Mouse (Mus musculus) liver, postnatal 0 days (tissue): ENCODE measurements around the gene Tlcd1. TPM values are rescaled to one million over a fixed set of nuclear protein-coding genes. Genes with fewer than 3 reads are reported as not detected.

Experiments used
- ATAC-seq: fragments of 200-750 bp; cut with Nextera tagmentation; 2 replicates; pipeline ENCODE4 v1.8.0; 2017; ENCODE audit warnings: mild to moderate bottlenecking, moderate library complexity
- DNase-seq: peaks from one replicate; pipeline ENCODE4 v3.0.0-alpha.2; 2016
- H3K27ac ChIP-seq: fragments of 300-500 bp; sonication (generic); 2 replicates; pipeline ENCODE4 v1.5.1; 2014; ENCODE audit warnings: antibody characterized with exemption, moderate library complexity, mild to moderate bottlenecking, low read depth
- H3K27me3 ChIP-seq: fragments of 300-500 bp; sonication (generic); 2 replicates; pipeline ENCODE4 v1.6.1; 2014; ENCODE audit warnings: low read length, control low read depth, mixed read lengths; ENCODE audit not compliant: insufficient read depth
- H3K36me3 ChIP-seq: fragments of 300-500 bp; sonication (generic); replicated peaks from 2 replicates; pipeline ENCODE4 v1.6.1; 2014; ENCODE audit warnings: mild to moderate bottlenecking, control low read depth, low read length, moderate library complexity, mixed read lengths; ENCODE audit not compliant: insufficient read depth
- H3K4me1 ChIP-seq: fragments of 300-500 bp; sonication (generic); 2 replicates; pipeline ENCODE4 v1.6.1; 2014; ENCODE audit warnings: antibody characterized with exemption, mild to moderate bottlenecking, control low read depth; ENCODE audit not compliant: insufficient read depth
- H3K4me2 ChIP-seq: fragments of 300-500 bp; sonication (generic); 2 replicates; pipeline ENCODE4 v1.6.1; 2014; ENCODE audit warnings: low read depth, mild to moderate bottlenecking, low read length, moderate library complexity, mixed read lengths
- H3K4me3 ChIP-seq: fragments of 300-500 bp; sonication (generic); 2 replicates; pipeline ENCODE4 v1.5.1; 2014; ENCODE audit warnings: low read depth, low read length
- H3K9ac ChIP-seq: fragments of 300-500 bp; sonication (generic); replicated peaks from 2 replicates; pipeline ENCODE4 v1.6.1; 2014; ENCODE audit warnings: mild to moderate bottlenecking, moderate library complexity
- H3K9me3 ChIP-seq: fragments of 300-500 bp; sonication (generic); 2 replicates; pipeline ENCODE4 v1.6.1; 2016; ENCODE audit warnings: mild to moderate bottlenecking, control low read depth, low read length, mixed read lengths
- CTCF ChIP-seq: sonication (generic); IDR thresholded peaks from 2 replicates; pipeline ENCODE4 v1.5.1; 2016; ENCODE audit warnings: antibody characterized with exemption, low read depth
- EP300 ChIP-seq: IDR thresholded peaks from 2 replicates; pipeline ENCODE4 v1.6.1; 2016; ENCODE audit warnings: antibody characterized with exemption, low read depth, mild to moderate bottlenecking
- WGBS: fragments of 180-500 bp; shearing (Covaris S2); extraction: QIAGEN DNeasy Blood & Tissue Kit; methylation state at CpG from one replicate; pipeline ENCODE4 v1.1.7; 2014; ENCODE audit not compliant: insufficient replicate concordance; 5-methylcytosine and 5-hydroxymethylcytosine counted together
- polyA plus RNA-seq: library from polyadenylated mRNA; unstranded; fragments of >200 nt; fragmentation: Nextera tagmentation; extraction: Ambion mirVana; gene quantifications from 2 replicates; pipeline ENCODE4 v1.2.1, GENCODE M21; 2015

Tlcd1 gene
- polyA plus RNA-seq, 1 experiment from 2014 or later = 38.2 TPM

DNA sequence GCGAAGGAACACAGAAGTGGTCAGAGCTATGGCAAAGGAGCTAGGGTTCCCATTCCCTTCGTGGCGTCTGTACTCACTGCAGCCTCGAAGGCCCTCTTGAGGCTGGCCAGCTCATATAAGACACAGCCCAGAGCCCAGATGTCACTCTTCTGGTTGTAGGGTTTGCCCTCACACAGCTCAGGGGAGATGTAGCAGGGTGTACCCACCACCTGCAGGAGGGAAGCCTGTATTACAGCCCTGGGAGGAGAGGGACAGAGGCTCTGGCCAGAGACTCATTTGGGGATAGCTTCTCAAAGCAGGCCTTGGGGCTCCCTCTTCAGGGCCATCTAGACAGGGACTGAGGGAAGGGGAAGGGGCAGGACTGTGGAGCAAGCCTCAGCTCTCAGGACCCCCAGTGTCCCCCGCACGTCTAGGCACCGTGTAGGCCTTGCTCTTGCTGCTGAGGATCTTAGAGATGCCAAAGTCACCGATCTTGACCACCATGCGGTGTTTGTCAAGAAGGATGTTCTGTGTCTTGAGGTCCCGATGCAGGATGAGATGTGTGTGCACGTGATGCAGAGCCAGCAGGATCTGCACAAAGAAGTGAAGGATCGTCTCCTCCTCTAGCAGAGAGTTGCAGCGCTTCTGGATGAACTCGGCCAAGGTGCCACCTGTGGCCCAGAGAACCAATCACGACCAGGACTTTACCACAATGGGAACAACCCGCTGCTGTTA is 4.3 kb upstream of the Tlcd1 start:
- 88% methylated on average over 16 of the region's 16 CpGs for WGBS
- Histone ChIP-seq H3K4me1 (peaks cover 34% of the 10 kb centered on the region), H3K9ac (no peak overlapping the region), H3K4me2 (no peak overlapping the region), H3K4me3 (no peak overlapping the region), H3K36me3 (peaks cover 3% of the 10 kb centered on the region; the same call in 1 of the 2 replicates), H3K27ac (no peak overlapping the region), H3K27me3 (no peaks in the 10 kb centered on the region), H3K9me3 (no peaks in the 10 kb centered on the region)
- no peak for TF ChIP-seq EP300
- peak; percentile 61 for TF ChIP-seq CTCF
- DNase-seq (peak; percentile 33), ATAC-seq (no peak)

DNA sequence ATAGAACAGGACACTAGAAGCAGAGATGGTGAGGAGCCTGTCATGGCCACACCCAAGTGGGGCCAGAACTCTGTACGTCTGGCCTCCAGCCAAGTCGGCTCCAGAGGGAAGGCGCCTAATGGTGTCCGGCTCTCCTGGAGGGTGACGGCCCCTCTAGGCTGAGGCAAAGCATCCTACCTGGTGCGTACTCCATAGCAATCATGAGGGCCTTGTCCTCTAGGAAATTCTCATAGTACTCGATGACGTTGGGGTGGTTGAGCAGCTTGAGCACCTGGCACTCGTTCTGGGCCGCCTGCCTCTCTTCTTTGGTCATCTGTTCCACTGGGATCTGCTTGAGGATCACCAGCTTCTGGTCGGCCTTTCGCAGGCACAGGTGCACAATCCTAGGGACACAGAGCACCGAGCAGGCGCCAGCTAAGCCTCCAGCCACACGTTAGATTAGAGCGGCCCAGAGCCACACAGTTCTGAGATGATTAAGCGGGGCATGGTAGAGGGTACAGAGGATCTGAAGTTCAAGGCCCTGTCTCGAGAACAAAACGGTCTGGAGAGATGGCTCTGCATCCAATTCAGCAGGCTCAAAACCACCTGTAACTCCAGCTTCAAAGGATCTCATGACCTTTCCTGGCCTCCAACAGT is 3.6 kb upstream of the Tlcd1 start:
- 81% methylated on average over 19 of the region's 19 CpGs for WGBS
- H3K9me3 ChIP-seq = no peaks in the 10 kb centered on the region
- no peak overlapping the region for H3K4me3 ChIP-seq
- TF ChIP-seq EP300 (no peak), CTCF (no peak)
- no peaks in the 10 kb centered on the region for H3K27me3 ChIP-seq
- peaks cover 34% of the 10 kb centered on the region for H3K4me1 ChIP-seq
- ATAC-seq (no peak), DNase-seq (peak; percentile 31)
- H3K27ac ChIP-seq = no peak overlapping the region
- H3K4me2 ChIP-seq = no peak overlapping the region
- H3K9ac ChIP-seq = no peak overlapping the region
- no peaks in the 10 kb centered on the region for H3K36me3 ChIP-seq

DNA sequence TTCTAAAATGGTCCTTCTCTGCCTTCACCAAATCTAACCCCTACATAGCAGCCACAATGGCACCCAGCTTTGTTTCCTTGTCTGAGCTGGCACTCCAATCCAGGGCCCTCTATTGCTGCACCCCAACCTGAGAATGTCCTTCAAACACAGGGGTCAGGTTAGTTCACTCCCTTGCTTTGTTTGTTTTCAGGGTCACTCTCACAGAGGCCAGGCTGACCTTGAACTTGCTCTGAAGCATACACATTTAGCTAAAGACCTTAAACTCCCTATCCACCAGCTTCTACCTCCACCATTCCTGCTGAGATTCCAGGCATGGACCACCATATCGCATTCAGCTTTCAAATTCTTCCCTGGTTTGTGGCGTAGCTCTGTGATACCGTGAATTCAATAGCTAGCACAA is 2.0 kb upstream of the Tlcd1 start:
- Histone ChIP-seq H3K4me1 (peaks cover 25% of the 10 kb centered on the region), H3K27ac (peak overlapping the region; percentile 45), H3K4me3 (no peak overlapping the region), H3K4me2 (no peak overlapping the region), H3K9ac (peak overlapping the region; percentile 31; the same call in 1 of the 2 replicates), H3K36me3 (peaks cover 2% of the 10 kb centered on the region; the same call in 1 of the 2 replicates), H3K27me3 (no peaks in the 10 kb centered on the region), H3K9me3 (no peaks in the 10 kb centered on the region)
- DNase-seq (no peak), ATAC-seq (no peak)
- WGBS = 79% methylated on average over 3 of the region's 3 CpGs
- TF ChIP-seq CTCF (no peak), EP300 (no peak)

DNA sequence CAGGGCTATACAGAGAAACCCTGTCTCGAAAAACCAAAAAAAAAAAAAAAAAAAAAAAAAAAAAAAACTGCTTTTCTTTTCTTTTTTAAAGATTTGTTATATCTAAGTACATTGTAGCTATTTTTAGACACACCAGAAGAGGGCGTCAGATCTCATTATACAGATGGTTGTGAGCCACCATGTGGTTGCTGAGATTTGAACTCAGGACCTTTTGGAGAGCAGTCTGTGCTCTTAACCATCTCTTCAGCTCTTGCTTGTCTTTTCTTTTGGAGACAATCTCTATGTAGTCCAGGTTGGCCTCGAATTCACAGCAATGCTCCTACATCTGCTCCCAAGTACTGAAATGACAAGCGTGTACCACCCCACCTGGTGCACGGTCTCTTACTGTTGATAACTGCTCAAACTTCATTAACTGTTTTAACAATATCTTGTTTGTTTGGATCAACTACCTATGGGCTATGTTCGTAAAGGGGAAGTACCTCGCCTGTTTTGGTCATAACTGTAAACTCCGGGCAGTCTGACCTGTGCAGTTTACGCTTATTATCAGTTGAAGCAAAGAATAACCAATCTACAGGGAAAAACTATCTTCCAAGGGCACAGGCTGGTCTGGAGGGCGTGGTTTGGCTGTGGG is 625 bp upstream of the Tlcd1 start:
- no peak for DNase-seq
- H3K4me1 ChIP-seq = peaks cover 31% of the 10 kb centered on the region
- TF ChIP-seq EP300 (peak; percentile 82), CTCF (peak; percentile 24)
- H3K27ac ChIP-seq = peak overlapping the region; percentile 96
- no peaks in the 10 kb centered on the region for H3K9me3 ChIP-seq
- ATAC-seq = no peak
- WGBS = 1% methylated on average over 9 of the region's 10 CpGs
- peaks cover 15% of the 10 kb centered on the region for H3K36me3 ChIP-seq
- H3K27me3 ChIP-seq = no peaks in the 10 kb centered on the region
- peak overlapping the region; percentile 96 for H3K4me2 ChIP-seq
- peak overlapping the region; percentile 81 for H3K4me3 ChIP-seq
- peak overlapping the region; percentile 84 for H3K9ac ChIP-seq

DNA sequence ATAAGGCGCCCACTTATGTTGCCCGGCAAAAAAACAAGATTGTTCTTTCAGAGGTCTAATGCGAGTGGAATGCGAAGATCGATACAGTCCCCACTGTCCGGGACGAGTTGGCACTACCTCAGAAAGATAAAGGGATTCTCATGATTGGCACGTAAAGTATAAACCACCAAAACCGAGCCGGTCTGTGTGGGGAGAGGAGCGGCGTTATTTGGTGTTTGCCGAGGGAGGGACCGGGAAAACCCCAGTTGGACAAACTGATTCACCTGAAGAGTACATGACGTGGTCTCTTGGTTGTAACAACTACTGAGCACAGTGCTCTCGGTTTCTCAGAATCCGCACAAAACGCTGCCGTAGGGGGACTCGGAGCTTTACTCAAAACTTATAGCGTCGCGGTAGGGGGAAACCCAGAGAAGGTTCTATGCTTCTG is 407 bp downstream of the Tlcd1 start:
- Histone ChIP-seq H3K27ac (peak overlapping the region; percentile 96), H3K36me3 (peaks cover 25% of the 10 kb centered on the region), H3K27me3 (no peaks in the 10 kb centered on the region), H3K9me3 (no peaks in the 10 kb centered on the region), H3K4me3 (peak overlapping the region; percentile 81), H3K4me2 (peak overlapping the region; percentile 96), H3K9ac (peak overlapping the region; percentile 84), H3K4me1 (peaks cover 41% of the 10 kb centered on the region)
- ATAC-seq (peak; percentile 6; the same call in 1 of the 2 replicates), DNase-seq (peak; percentile 56)
- TF ChIP-seq EP300 (no peak), CTCF (no peak)
- WGBS = 1% methylated on average over 23 of the region's 23 CpGs

DNA sequence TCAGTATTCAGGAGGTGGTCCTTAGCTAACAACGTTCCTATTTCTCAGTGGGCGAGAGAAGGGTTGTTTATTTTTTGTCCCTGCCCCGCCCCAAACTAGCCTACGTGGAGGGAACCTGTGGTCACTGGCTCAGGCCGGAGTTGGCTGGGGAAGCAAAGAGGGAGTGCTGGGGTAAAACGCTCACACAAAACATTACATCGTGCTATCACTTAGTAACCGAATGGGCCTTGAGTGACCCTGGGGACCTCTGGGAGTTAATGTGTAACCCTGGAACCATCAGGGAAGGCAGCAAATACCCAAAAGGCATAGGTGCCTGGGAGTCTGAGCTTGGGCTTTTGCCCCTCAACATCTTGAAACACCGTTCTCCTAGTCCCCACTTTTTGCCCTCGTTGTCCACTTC is 926 bp downstream of the Tlcd1 start:
- H3K9ac ChIP-seq = peak overlapping the region; percentile 84
- H3K27ac ChIP-seq = peak overlapping the region; percentile 96
- DNase-seq (peak; percentile 78), ATAC-seq (peak; percentile 66)
- H3K4me3 ChIP-seq = peak overlapping the region; percentile 81
- WGBS = 0% methylated on average over 10 of the region's 10 CpGs
- H3K27me3 ChIP-seq = no peaks in the 10 kb centered on the region
- H3K36me3 ChIP-seq = peaks cover 29% of the 10 kb centered on the region
- 0 out of 2 replicates have a peak, but pooled peaks have one; percentile 45 for TF ChIP-seq EP300
- no peak for TF ChIP-seq CTCF
- no peaks in the 10 kb centered on the region for H3K9me3 ChIP-seq
- peak overlapping the region; percentile 96 for H3K4me2 ChIP-seq
- H3K4me1 ChIP-seq = peaks cover 46% of the 10 kb centered on the region
